Mouse (Mus musculus): ENCODE results near the gene Sbk2. TPM values are rescaled to one million over a fixed set of nuclear protein-coding genes. Genes with fewer than 3 reads are reported as not detected.
A peak's percentile ranks its signal among the peaks of the same experiment; 100 is the strongest.

Gene Sbk2
- polyA plus RNA-seq, 1 experiment from 2014 or later, result not detected

GRCm38 (mm10) chr7:4993999-4994788 lies 30.0 kb upstream of the Sbk2 start:
- peak overlapping the region; percentile 18; the same call in 1 of the 2 replicates for H3K9ac ChIP-seq (ENCODE audit: low read length)
- peak overlapping the region; percentile 11 for H3K4me2 ChIP-seq (ENCODE audit: low read depth)
- peaks cover 19% of the 10 kb centered on the region for H3K27me3 ChIP-seq (ENCODE audit: control insufficient read depth, insufficient read depth, low read length)
- H3K4me3 ChIP-seq (ENCODE audit: low read depth, low read length), result peak overlapping the region; percentile 72
- WGBS, result 40% methylated on average over 59 of the region's 59 CpGs
- no peak for DNase-seq (ENCODE audit: low spot score)
- H3K27ac ChIP-seq (ENCODE audit: low read depth, low read length), result no peak overlapping the region
- no peak for ATAC-seq (ENCODE audit: insufficient read depth, low FRiP score, low TSS enrichment)
- peaks cover 17% of the 10 kb centered on the region for H3K4me1 ChIP-seq (ENCODE audit: control insufficient read depth, insufficient read depth, low read length)
- peaks cover 7% of the 10 kb centered on the region for H3K36me3 ChIP-seq (ENCODE audit: control insufficient read depth, insufficient read depth, low read length)
- H3K9me3 ChIP-seq (ENCODE audit: control insufficient read depth, low read length), result no peaks in the 10 kb centered on the region; the same call in 1 of the 2 replicates

GRCm38 (mm10) chr7:4993347-4993998 lies 29.3 kb upstream of the Sbk2 start:
- H3K9ac ChIP-seq (ENCODE audit: low read length), result no peak overlapping the region; the same call in 1 of the 2 replicates
- H3K27ac ChIP-seq (ENCODE audit: low read depth, low read length), result no peak overlapping the region

DNA sequence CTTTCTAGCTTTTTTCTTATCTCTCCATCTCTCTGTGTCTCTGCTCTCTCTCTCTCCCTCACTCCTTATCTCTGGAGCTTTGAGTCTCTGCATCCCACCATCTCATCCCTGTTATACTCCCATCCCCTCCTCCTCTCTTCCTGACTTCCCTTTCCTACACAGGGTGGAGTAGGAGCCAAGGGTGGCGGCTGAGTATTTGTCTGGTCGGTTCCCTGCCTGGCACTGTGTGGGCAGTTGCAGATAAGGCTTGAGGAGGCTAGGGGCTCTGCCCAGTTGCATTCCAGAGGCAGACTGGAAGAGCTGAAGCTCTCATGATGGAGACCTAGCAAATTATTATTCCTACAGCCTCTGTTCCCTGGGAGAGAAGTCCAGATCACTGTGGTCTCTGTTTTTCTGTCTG lies 24.0 kb upstream of the Sbk2 start:
- 77% methylated on average over 2 of the region's 2 CpGs for WGBS
- DNase-seq (ENCODE audit: low spot score) (no peak), ATAC-seq (ENCODE audit: insufficient read depth, low FRiP score, low TSS enrichment) (no peak)
- H3K36me3 ChIP-seq (ENCODE audit: control insufficient read depth, insufficient read depth, low read length), result peaks cover 6% of the 10 kb centered on the region
- H3K4me3 ChIP-seq (ENCODE audit: low read depth, low read length), result no peak overlapping the region
- H3K4me1 ChIP-seq (ENCODE audit: control insufficient read depth, insufficient read depth, low read length), result no peaks in the 10 kb centered on the region
- no peak overlapping the region for H3K27ac ChIP-seq (ENCODE audit: low read depth, low read length)
- no peak overlapping the region for H3K4me2 ChIP-seq (ENCODE audit: low read depth)
- H3K9me3 ChIP-seq (ENCODE audit: control insufficient read depth, low read length), result no peaks in the 10 kb centered on the region; the same call in 1 of the 2 replicates
- no peak overlapping the region for H3K9ac ChIP-seq (ENCODE audit: low read length)
- peaks cover 7% of the 10 kb centered on the region for H3K27me3 ChIP-seq (ENCODE audit: control insufficient read depth, insufficient read depth, low read length)

More at GRCm38 (mm10) chr7:4993347-4993998, 29.3 kb upstream of the Sbk2 start:
- peaks cover 19% of the 10 kb centered on the region for H3K27me3 ChIP-seq (ENCODE audit: control insufficient read depth, insufficient read depth, low read length)
- DNase-seq (ENCODE audit: low spot score) (no peak), ATAC-seq (ENCODE audit: insufficient read depth, low FRiP score, low TSS enrichment) (no peak)
- peak overlapping the region; percentile 11 for H3K4me2 ChIP-seq (ENCODE audit: low read depth)
- peaks cover 7% of the 10 kb centered on the region for H3K36me3 ChIP-seq (ENCODE audit: control insufficient read depth, insufficient read depth, low read length)
- H3K4me3 ChIP-seq (ENCODE audit: low read depth, low read length), result peak overlapping the region; percentile 14
- WGBS, result 24% methylated on average over 45 of the region's 55 CpGs
- no peaks in the 10 kb centered on the region; the same call in 1 of the 2 replicates for H3K9me3 ChIP-seq (ENCODE audit: control insufficient read depth, low read length)
- H3K4me1 ChIP-seq (ENCODE audit: control insufficient read depth, insufficient read depth, low read length), result peaks cover 17% of the 10 kb centered on the region

DNA sequence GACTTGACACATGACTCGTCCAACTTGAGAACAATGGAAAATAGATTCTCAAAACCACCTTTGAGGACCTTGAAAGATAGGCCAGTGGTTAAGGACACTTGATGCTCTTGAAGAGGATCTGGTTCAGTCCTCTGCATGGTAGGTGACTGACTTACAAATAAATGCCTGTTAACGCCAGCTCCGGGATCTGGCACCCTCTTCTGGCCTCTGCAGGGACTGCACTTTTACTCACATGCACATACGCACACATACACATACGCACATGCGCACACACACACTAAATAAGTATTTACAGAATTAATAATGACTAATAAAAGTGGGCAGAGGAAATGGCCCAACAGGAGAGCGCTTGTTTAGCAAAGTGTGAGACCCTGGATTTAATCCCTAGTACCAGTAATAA lies 12.6 kb upstream of the Sbk2 start:
- H3K27me3 ChIP-seq (ENCODE audit: control insufficient read depth, insufficient read depth, low read length), result no peaks in the 10 kb centered on the region
- no peaks in the 10 kb centered on the region for H3K4me1 ChIP-seq (ENCODE audit: control insufficient read depth, insufficient read depth, low read length)
- WGBS, result 90% methylated on average over 7 of the region's 7 CpGs
- DNase-seq (ENCODE audit: low spot score) (no peak), ATAC-seq (ENCODE audit: insufficient read depth, low FRiP score, low TSS enrichment) (no peak)
- H3K4me3 ChIP-seq (ENCODE audit: low read depth, low read length), result no peak overlapping the region
- H3K9me3 ChIP-seq (ENCODE audit: control insufficient read depth, low read length), result no peaks in the 10 kb centered on the region; the same call in 1 of the 2 replicates
- H3K9ac ChIP-seq (ENCODE audit: low read length), result no peak overlapping the region
- no peak overlapping the region for H3K27ac ChIP-seq (ENCODE audit: low read depth, low read length)
- no peak overlapping the region for H3K4me2 ChIP-seq (ENCODE audit: low read depth)
- H3K36me3 ChIP-seq (ENCODE audit: control insufficient read depth, insufficient read depth, low read length), result no peaks in the 10 kb centered on the region

DNA sequence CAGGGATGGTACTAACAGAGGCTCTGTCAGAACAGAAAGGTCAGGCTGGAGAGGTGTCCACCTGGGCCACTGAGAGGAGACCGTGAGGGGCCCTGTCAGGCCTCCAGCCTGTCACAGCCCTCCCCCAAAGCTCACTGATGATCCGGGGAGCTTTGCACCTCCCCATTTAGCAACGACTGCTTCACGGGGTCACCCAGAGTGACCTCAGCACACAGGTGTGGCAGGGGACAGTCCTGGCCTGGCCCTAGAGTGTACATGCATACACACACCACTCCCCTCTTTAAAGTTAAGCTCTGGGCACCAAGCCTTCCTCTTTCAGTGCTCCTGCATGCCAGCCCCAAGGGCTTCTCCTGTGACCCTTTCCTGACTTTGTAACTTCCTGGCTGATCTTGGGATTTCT lies 11.2 kb upstream of the Sbk2 start:
- ATAC-seq (ENCODE audit: insufficient read depth, low FRiP score, low TSS enrichment) (no peak), DNase-seq (ENCODE audit: low spot score) (no peak)
- no peaks in the 10 kb centered on the region for H3K4me1 ChIP-seq (ENCODE audit: control insufficient read depth, insufficient read depth, low read length)
- no peaks in the 10 kb centered on the region for H3K27me3 ChIP-seq (ENCODE audit: control insufficient read depth, insufficient read depth, low read length)
- no peak overlapping the region for H3K9ac ChIP-seq (ENCODE audit: low read length)
- H3K4me2 ChIP-seq (ENCODE audit: low read depth), result no peak overlapping the region
- WGBS, result 56% methylated on average over 4 of the region's 4 CpGs
- no peak overlapping the region for H3K4me3 ChIP-seq (ENCODE audit: low read depth, low read length)
- no peak overlapping the region for H3K27ac ChIP-seq (ENCODE audit: low read depth, low read length)
- no peaks in the 10 kb centered on the region; the same call in 1 of the 2 replicates for H3K9me3 ChIP-seq (ENCODE audit: control insufficient read depth, low read length)
- H3K36me3 ChIP-seq (ENCODE audit: control insufficient read depth, insufficient read depth, low read length), result no peaks in the 10 kb centered on the region

DNA sequence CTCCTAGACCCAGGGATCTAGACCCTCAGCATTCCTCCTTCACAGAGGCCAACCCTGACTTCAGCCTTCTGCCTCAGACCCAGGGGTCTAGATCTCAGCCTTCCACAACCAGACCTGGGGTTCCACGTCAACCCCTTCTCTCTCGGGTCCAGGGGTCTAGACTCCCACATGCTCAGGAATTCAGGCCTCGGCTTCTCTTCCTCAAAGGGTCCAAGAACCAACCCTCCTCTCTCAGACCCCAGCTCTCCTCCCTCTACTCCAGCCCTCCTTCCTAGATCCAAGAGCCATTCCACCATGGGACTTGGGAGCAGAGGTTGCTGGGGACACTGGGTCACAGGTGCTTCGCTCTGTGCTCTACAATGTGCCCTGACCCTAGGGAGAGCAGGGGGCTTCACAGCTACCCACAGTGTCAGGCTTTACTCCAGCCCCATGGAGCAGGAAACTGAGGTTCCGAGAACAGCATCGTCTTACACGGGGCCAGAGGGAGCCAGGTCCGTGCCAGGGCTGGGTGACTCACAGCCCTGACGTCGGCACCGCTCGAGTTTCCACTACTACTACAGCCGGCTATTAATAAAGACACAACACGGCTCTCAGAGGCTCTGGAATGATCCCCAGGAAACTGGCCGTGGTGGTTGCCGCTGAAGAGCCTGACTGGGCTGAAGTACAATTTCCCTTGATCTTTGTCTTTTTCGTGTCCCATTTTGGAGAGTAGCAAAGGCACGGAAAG lies 8.3 kb upstream of the Sbk2 start:
- no peak for DNase-seq (ENCODE audit: low spot score)

GRCm38 (mm10) chr7:4971710-4972109 lies 7.5 kb upstream of the Sbk2 start:
- Histone ChIP-seq H3K27ac (ENCODE audit: low read depth, low read length) (no peak overlapping the region), H3K9me3 (ENCODE audit: control insufficient read depth, low read length) (no peaks in the 10 kb centered on the region; the same call in 1 of the 2 replicates), H3K27me3 (ENCODE audit: control insufficient read depth, insufficient read depth, low read length) (no peaks in the 10 kb centered on the region), H3K9ac (ENCODE audit: low read length) (no peak overlapping the region), H3K36me3 (ENCODE audit: control insufficient read depth, insufficient read depth, low read length) (no peaks in the 10 kb centered on the region), H3K4me3 (ENCODE audit: low read depth, low read length) (no peak overlapping the region), H3K4me2 (ENCODE audit: low read depth) (no peak overlapping the region), H3K4me1 (ENCODE audit: control insufficient read depth, insufficient read depth, low read length) (no peaks in the 10 kb centered on the region)
- ATAC-seq (ENCODE audit: insufficient read depth, low FRiP score, low TSS enrichment), result no peak
- WGBS, result 42% methylated on average over 7 of the region's 7 CpGs
- no peak for DNase-seq (ENCODE audit: low spot score)

More for the DNA sequence above, 8.3 kb upstream of the Sbk2 start:
- H3K4me2 ChIP-seq (ENCODE audit: low read depth), result no peak overlapping the region
- H3K9me3 ChIP-seq (ENCODE audit: control insufficient read depth, low read length), result no peaks in the 10 kb centered on the region; the same call in 1 of the 2 replicates
- no peak overlapping the region for H3K27ac ChIP-seq (ENCODE audit: low read depth, low read length)
- H3K9ac ChIP-seq (ENCODE audit: low read length), result no peak overlapping the region
- H3K36me3 ChIP-seq (ENCODE audit: control insufficient read depth, insufficient read depth, low read length), result no peaks in the 10 kb centered on the region
- no peak overlapping the region for H3K4me3 ChIP-seq (ENCODE audit: low read depth, low read length)
- no peaks in the 10 kb centered on the region for H3K4me1 ChIP-seq (ENCODE audit: control insufficient read depth, insufficient read depth, low read length)
- WGBS, result 79% methylated on average over 18 of the region's 18 CpGs
- H3K27me3 ChIP-seq (ENCODE audit: control insufficient read depth, insufficient read depth, low read length), result no peaks in the 10 kb centered on the region
- no peak for ATAC-seq (ENCODE audit: insufficient read depth, low FRiP score, low TSS enrichment)

DNA sequence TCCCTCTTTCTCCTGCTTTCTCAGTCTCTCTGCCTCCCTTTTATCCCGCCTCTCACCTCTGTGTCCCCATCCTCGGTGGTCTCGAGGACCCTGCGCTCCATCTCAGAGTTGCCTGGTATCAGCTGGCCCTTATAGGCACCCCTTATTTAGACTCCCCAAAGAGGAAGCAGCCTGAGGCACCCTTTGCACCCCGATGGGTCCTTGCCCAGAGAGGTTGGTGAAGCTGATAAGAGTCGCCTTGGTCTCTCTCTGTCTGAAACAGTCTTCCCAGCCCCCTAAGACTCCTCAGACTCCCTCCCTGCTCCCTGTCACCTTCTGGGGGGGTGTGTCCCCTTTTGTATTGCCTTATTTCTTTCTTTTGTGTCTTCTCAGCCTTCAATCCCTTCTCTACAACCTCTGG lies 6.9 kb upstream of the Sbk2 start, which contains the start of gene Sbk3:
Sbk3 (minus strand) TSS at position 101 of the 400 bp plus-strand sequence.
- Histone ChIP-seq H3K36me3 (ENCODE audit: control insufficient read depth, insufficient read depth, low read length) (no peaks in the 10 kb centered on the region), H3K9me3 (ENCODE audit: control insufficient read depth, low read length) (no peaks in the 10 kb centered on the region), H3K9ac (ENCODE audit: low read length) (no peak within 1 kb of the TSS), H3K27ac (ENCODE audit: low read depth, low read length) (no peak within 1 kb of the TSS), H3K4me2 (ENCODE audit: low read depth) (no peak within 1 kb of the TSS), H3K4me1 (ENCODE audit: control insufficient read depth, insufficient read depth, low read length) (no peaks in the 10 kb centered on the region), H3K4me3 (ENCODE audit: low read depth, low read length) (no peak within 1 kb of the TSS), H3K27me3 (ENCODE audit: control insufficient read depth, insufficient read depth, low read length) (no peaks in the 10 kb centered on the region)
- ATAC-seq (ENCODE audit: insufficient read depth, low FRiP score, low TSS enrichment) (no peak), DNase-seq (ENCODE audit: low spot score) (no peak)
- 44% methylated on average over 6 of the region's 6 CpGs for WGBS
